ENCODE assay signal across 8 mouse cellular contexts in the genomic region with DNA sequence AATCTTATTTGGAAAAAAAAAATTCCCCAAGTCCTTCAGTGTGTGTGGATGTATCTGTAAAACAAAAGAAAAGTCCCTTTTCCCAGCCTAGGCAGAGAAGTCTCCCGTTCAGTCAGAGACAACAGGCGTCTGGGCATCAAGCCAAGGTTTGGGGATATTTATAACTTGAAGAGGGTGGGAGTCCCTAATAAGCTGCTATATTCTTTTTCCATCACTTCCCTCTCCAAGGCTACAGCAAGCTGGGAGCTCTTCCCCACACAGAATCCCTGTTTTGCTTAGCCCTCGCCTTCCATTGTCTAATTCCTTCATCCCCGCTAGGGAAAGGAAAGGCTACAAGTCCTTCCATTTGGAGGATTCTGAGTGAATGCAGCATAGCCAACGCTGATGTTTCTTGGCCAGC. TPM values are rescaled to one million over a fixed set of nuclear protein-coding genes. Genes with fewer than 3 reads are reported as not detected.
DNase-seq lines count a peak whose midpoint lies in the region; ATAC-seq and TF ChIP-seq lines count a peak whose summit lies in the region.

Gene Zfp46 (plus strand): TSS at position 229 of the 400 bp plus-strand sequence.

- DNase-seq in adrenal gland, adult 2 months = peak; percentile 81
- peak; percentile 90 to 94 for DNase-seq in cerebellum, postnatal 14 days
- peak; percentile 87 for DNase-seq in gastrocnemius, postnatal 14 days
- peak; percentile 23 for DNase-seq in induced T-regulatory cell, adult 2 months (ENCODE audit: low read depth)
- peak; percentile 73 to 84 for DNase-seq in left cerebral cortex, adult 2 months (ENCODE audit: extremely low spot score in 1 of 2, low spot score in 2 of 2)
- peak; percentile 85 for DNase-seq in lung, postnatal 25 days (ENCODE audit: low spot score)
- DNase-seq in right cerebral cortex, postnatal 4 days = peak; percentile 88

- TF ChIP-seq CTCF in left cerebral cortex, adult 2 months (IDR thresholded peaks at IDR 0.05) = no peak; the same call in 1 of the 2 replicates

- intact Hi-C loops in gastrocnemius, postnatal 14 days (cut with DNase I; ENCODE audit: low total_unique reads) = no loop called here
- intact Hi-C loops in left cerebral cortex, adult 2 months (cut with DNase I) = no loop called here

- no peak for ATAC-seq in monocyte, adult 5-6 weeks (replicated peaks; ENCODE audit: insufficient number of reproducible peaks, low FRiP score, low TSS enrichment, poor library complexity, severe bottlenecking)

- peak within 1 kb of the TSS; percentile 96 for H3K27ac ChIP-seq in left cerebral cortex, adult 2 months

- peak within 1 kb of the TSS; percentile 72 for H3K4me3 ChIP-seq in left cerebral cortex, adult 2 months

RNA-seq across cellular contexts. Expression of gene Zfp46, which starts in this region (rescaled TPM):
- 10 to 100 TPM; 17.2 to 17.3 TPM for total RNA-seq in adrenal gland, adult 2 months (2021)
- 10.4 and 11.2 TPM in 2 replicates for polyA plus RNA-seq in adrenal gland, adult 2 months (2012; rRNA removed)
- total RNA-seq in gastrocnemius, postnatal 14 days (2021) = 10 to 100 TPM; 35.9 to 47.2 TPM
- 10 to 100 TPM; 53.5 to 54.9 TPM for total RNA-seq in left cerebral cortex, adult 2 months (2021)
- total RNA-seq in monocyte, adult 5-6 weeks (2017) = 5.8 to 10.2 TPM (median 5.9 TPM) in 3 replicates

Comparison
In these comparisons a context has a peak if more than half of its experiments do, and no peak if none do; other contexts are left out.
1. DNase-seq: peak in every context shown above with its lines; median percentile 92 in cerebellum, postnatal 14 days; 88 in right cerebral cortex, postnatal 4 days; 87 in gastrocnemius, postnatal 14 days; 85 in lung, postnatal 25 days; 81 in adrenal gland, adult 2 months; 78 in left cerebral cortex, adult 2 months; 23 in induced T-regulatory cell, adult 2 months.